Mouse (Mus musculus) heart, embryonic 13.5 days (tissue): ENCODE results near the gene Sorl1. TPM values are rescaled to one million over a fixed set of nuclear protein-coding genes. Genes with fewer than 3 reads are reported as not detected.

ENCODE experiments used
- ATAC-seq: fragments of 200-750 bp; cut with Nextera tagmentation; 2 replicates; pipeline ENCODE4 v1.8.0; 2017; ENCODE audit warnings: moderate TSS enrichment; ENCODE audit not compliant: insufficient number of reproducible peaks, low FRiP score, low TSS enrichment; ENCODE audit errors: extremely low read depth
- H3K27ac ChIP-seq: fragments of 300-500 bp; sonication (generic); replicated peaks from 2 replicates; pipeline ENCODE4 v1.5.1; 2015; ENCODE audit warnings: moderate library complexity, mild to moderate bottlenecking, inconsistent platforms
- H3K27me3 ChIP-seq: fragments of 300-500 bp; sonication (generic); replicated peaks from 2 replicates; pipeline ENCODE4 v1.6.1; 2015; ENCODE audit warnings: mild to moderate bottlenecking, inconsistent platforms
- H3K36me3 ChIP-seq: fragments of 300-500 bp; sonication (generic); 2 replicates; pipeline ENCODE4 v1.6.1; 2015; ENCODE audit warnings: mild to moderate bottlenecking, inconsistent platforms
- H3K4me1 ChIP-seq: fragments of 300-500 bp; sonication (generic); 2 replicates; pipeline ENCODE4 v1.6.1; 2015; ENCODE audit warnings: inconsistent platforms
- H3K4me2 ChIP-seq: fragments of 300-500 bp; sonication (generic); 2 replicates; pipeline ENCODE4 v1.6.1; 2015; ENCODE audit warnings: inconsistent platforms, mild to moderate bottlenecking, moderate library complexity
- H3K4me3 ChIP-seq: fragments of 300-500 bp; sonication (generic); 2 replicates; pipeline ENCODE4 v1.5.1; 2015; ENCODE audit warnings: moderate library complexity, mild to moderate bottlenecking, inconsistent platforms
- H3K9ac ChIP-seq: fragments of 300-500 bp; sonication (generic); 2 replicates; pipeline ENCODE4 v1.6.1; 2015; ENCODE audit warnings: inconsistent platforms, mild to moderate bottlenecking, moderate library complexity
- H3K9me3 ChIP-seq: fragments of 300-500 bp; sonication (generic); 2 replicates; pipeline ENCODE4 v1.6.1; 2016; ENCODE audit warnings: inconsistent platforms
- WGBS: fragments of 180-500 bp; shearing (Covaris S2); methylation state at CpG from one replicate; pipeline ENCODE4 v1.1.7; 2015; ENCODE audit warnings: mixed read lengths; 5-methylcytosine and 5-hydroxymethylcytosine counted together
- polyA plus RNA-seq: library from polyadenylated mRNA; unstranded; fragments of >200 nt; fragmentation: Nextera tagmentation; extraction: Ambion mirVana; gene quantifications from 2 replicates; pipeline ENCODE4 v1.2.1, GENCODE M21; 2015

Gene Sorl1
- polyA plus RNA-seq, 1 experiment from 2014 or later = 3.7 TPM

- no peak for ATAC-seq
- H3K4me3 ChIP-seq = no peak overlapping the region
- H3K4me1 ChIP-seq = no peaks in the 10 kb centered on the region
- H3K9me3 ChIP-seq = peaks cover 7% of the 10 kb centered on the region
- no peak overlapping the region for H3K27ac ChIP-seq
- H3K9ac ChIP-seq = no peak overlapping the region
- WGBS = 79% methylated on average over 4 of the region's 4 CpGs
- no peak overlapping the region for H3K4me2 ChIP-seq
- no peaks in the 10 kb centered on the region for H3K27me3 ChIP-seq
- H3K36me3 ChIP-seq = no peaks in the 10 kb centered on the region
These were observed 23.9 kb upstream of the Sorl1 start for GRCm38 (mm10) chr9:42148036-42148435.

DNA sequence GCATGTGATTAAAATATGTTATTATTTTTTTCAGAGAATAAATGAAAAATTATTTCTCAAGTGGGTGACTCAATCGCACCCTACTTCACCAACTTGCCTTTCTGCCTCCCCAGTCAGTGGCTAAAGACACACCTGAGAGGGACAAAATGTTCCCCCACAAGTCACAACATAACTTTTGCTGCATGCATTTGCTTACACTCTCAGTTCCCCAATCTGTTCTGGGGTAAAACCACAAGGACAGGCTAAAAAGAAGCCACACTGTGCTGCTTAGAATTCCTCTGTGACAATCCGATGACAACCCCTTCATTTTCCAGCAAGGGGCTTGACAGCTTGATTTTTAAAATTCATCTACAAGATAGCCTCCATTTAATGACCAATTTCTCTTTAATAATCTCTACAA is 22.4 kb upstream of the Sorl1 start:
- Histone ChIP-seq H3K9me3 (peaks cover 7% of the 10 kb centered on the region), H3K4me3 (no peak overlapping the region), H3K4me1 (no peaks in the 10 kb centered on the region), H3K27ac (no peak overlapping the region), H3K36me3 (no peaks in the 10 kb centered on the region), H3K27me3 (no peaks in the 10 kb centered on the region), H3K4me2 (no peak overlapping the region), H3K9ac (no peak overlapping the region)
- 82% methylated on average over 2 of the region's 2 CpGs for WGBS
- ATAC-seq = no peak

DNA sequence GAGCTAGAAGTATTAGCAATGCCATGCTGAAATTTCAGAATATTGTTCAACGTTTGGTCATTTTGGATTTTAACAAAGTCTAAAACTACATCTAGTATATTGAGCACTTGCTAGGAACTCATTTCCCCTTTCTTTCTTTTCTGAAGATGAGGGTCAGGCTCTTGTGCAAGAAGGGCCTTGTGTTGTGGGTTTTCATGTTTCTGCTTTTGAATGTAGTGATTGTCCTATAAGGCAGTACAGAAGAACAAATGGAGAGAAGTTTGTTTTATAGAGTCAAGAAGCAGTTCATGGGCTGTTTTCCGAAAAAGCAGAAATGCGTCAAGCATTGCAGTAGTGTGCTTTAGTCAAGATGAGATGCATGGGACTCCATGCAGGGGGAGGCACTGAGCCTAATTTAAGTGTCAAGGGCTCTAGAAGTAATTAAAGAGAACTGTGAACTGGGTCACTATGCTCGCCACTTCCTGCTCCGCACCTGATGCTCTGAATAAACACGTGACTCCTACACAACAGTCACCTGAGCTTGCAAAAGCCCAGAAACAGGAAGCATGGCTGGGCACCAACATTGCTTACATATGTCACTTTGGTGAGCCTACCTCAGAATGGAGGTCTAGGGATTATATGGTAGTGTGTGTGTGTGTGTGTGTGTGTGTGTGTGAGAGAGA is 17.6 kb upstream of the Sorl1 start:
- H3K9ac ChIP-seq = no peak overlapping the region
- no peaks in the 10 kb centered on the region for H3K36me3 ChIP-seq
- H3K4me1 ChIP-seq = no peaks in the 10 kb centered on the region
- no peak for ATAC-seq
- H3K4me2 ChIP-seq = no peak overlapping the region
- WGBS = 72% methylated on average over 6 of the region's 6 CpGs
- no peaks in the 10 kb centered on the region for H3K27me3 ChIP-seq
- H3K4me3 ChIP-seq = no peak overlapping the region
- peaks cover 7% of the 10 kb centered on the region for H3K9me3 ChIP-seq
- H3K27ac ChIP-seq = no peak overlapping the region

- H3K9me3 ChIP-seq = no peaks in the 10 kb centered on the region
- H3K27ac ChIP-seq = no peak overlapping the region
- 67% methylated on average over 4 of the region's 4 CpGs for WGBS
- H3K27me3 ChIP-seq = no peaks in the 10 kb centered on the region
- no peak overlapping the region for H3K9ac ChIP-seq
- H3K36me3 ChIP-seq = no peaks in the 10 kb centered on the region
- no peaks in the 10 kb centered on the region for H3K4me1 ChIP-seq
- no peak overlapping the region for H3K4me3 ChIP-seq
- no peak for ATAC-seq
- H3K4me2 ChIP-seq = no peak overlapping the region
These were observed 14.3 kb upstream of the Sorl1 start for GRCm38 (mm10) chr9:42138248-42138858.

GRCm38 (mm10) chr9:42137578-42137977 is 13.5 kb upstream of the Sorl1 start:
- H3K4me3 ChIP-seq = no peak overlapping the region
- no peak for ATAC-seq
- 63% methylated on average over 5 of the region's 5 CpGs for whole genome bisulfite sequencing
- H3K36me3 ChIP-seq = no peaks in the 10 kb centered on the region
- no peaks in the 10 kb centered on the region for H3K4me1 ChIP-seq
- H3K4me2 ChIP-seq = no peak overlapping the region
- H3K9me3 ChIP-seq = no peaks in the 10 kb centered on the region
- H3K27ac ChIP-seq = no peak overlapping the region
- H3K27me3 ChIP-seq = no peaks in the 10 kb centered on the region
- no peak overlapping the region for H3K9ac ChIP-seq

DNA sequence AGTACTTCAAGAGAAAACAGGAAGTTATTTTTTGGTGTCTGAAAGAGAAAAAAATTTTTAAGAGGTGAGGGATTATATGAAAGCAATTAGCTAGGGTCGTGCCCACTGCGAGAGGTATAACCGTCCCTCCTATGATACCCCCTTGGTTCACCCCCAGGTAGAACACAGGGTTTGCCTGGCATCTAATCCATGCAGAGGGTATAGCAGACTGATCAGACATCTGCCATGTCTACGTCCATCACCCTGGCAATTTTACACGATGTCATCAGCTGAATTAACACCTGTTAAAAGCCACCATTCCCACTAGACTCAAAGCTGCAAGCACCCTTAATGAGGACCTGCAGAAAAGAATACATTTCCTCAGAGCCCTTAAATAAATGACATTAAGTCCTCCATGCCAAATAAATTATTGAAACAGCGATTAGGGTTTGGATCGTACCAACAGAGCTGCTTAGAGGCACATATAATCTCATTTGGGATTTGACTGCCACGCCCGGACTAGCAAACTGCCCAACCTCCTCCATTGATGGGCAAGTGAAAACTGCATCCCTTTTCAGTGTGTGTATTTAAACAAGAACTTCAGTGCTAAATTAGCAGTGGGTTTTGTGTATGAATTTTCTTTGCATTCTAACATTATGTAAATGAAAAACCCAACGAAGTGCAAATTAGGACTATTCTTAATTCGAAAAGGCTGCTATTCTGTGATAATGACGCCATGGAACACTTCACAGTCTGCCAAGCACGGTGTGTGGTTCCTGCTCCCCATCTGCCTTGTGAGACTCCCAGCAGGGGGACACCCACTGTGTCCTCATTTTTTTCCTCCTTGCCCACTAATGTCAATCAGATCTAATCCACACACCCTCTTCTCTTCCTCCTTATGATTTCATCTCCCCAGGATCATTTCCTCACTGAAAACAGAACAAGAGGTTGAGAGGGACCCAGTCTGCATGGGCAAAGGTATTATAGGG is 7.0 kb upstream of the Sorl1 start:
- no peak for ATAC-seq
- H3K4me3 ChIP-seq = no peak overlapping the region
- WGBS = 74% methylated on average over 13 of the region's 13 CpGs
- H3K9ac ChIP-seq = no peak overlapping the region
- no peaks in the 10 kb centered on the region for H3K9me3 ChIP-seq
- no peaks in the 10 kb centered on the region for H3K36me3 ChIP-seq
- H3K27ac ChIP-seq = no peak overlapping the region
- no peaks in the 10 kb centered on the region for H3K4me1 ChIP-seq
- H3K4me2 ChIP-seq = no peak overlapping the region
- H3K27me3 ChIP-seq = peaks cover 6% of the 10 kb centered on the region

DNA sequence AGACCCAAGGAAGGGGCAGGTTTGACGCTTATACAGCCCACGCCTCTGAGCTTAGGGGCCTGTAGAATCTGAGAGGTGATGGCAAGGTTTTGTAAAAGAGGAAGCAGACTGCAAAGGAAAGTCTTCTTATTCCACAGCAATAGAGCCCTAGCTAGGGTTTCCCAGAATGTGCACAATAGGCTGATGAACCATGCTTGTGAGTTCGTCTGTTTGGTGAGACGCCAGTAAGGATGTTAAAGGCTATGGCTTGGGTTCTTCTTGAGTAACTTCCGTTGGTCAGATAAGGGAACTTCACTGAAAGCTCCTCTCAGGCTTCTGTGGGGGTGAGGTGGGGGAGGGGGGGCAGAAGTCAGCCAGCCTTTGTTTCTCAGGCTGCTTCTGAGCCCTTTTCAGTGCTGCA is 3.9 kb upstream of the Sorl1 start:
- no peaks in the 10 kb centered on the region for H3K36me3 ChIP-seq
- no peak overlapping the region for H3K4me2 ChIP-seq
- no peak overlapping the region for H3K27ac ChIP-seq
- peaks cover 17% of the 10 kb centered on the region for H3K27me3 ChIP-seq
- H3K4me1 ChIP-seq = peaks cover 7% of the 10 kb centered on the region; the same call in 1 of the 2 replicates
- no peak overlapping the region for H3K9ac ChIP-seq
- ATAC-seq = no peak
- WGBS = 63% methylated on average over 5 of the region's 5 CpGs
- H3K9me3 ChIP-seq = no peaks in the 10 kb centered on the region
- H3K4me3 ChIP-seq = no peak overlapping the region

DNA sequence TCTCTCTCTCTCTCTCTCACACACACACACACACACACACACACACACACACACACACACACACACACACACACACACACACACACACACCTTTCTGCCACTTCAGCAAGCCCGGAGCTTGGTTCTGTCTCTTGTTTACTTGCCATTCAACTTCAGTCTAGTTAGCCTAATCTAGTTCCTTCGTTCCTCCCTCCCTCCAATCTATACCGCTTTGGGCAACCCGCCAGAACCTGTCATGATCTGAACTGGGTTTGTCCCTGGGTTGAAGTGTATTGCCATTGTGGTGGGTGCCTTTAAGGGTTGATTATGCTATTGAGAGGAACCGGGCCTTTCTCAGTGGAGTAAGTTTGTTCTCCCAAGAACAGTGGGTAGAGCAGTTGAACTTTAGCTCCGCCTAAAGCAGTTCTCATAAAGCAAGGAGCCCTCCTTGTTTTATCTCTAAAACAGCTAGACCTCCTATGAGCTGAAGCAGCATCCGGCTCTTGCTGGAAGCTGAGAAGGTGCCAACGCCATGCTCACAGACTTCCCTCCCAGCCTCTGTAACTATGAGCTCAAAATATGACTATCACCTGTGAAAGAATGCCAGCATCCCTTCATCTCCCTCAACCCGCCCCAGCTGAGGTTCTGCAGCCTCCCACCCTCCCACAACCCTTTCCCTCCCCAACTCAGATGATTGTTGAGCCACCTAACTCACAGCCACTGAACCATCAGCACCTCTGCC is 1.3 kb upstream of the Sorl1 start:
- H3K4me2 ChIP-seq = no peak overlapping the region
- H3K9ac ChIP-seq = no peak overlapping the region
- no peak overlapping the region for H3K4me3 ChIP-seq
- H3K27ac ChIP-seq = no peak overlapping the region
- no peaks in the 10 kb centered on the region for H3K36me3 ChIP-seq
- peaks cover 32% of the 10 kb centered on the region for H3K27me3 ChIP-seq
- WGBS = 67% methylated on average over 9 of the region's 9 CpGs
- no peaks in the 10 kb centered on the region for H3K9me3 ChIP-seq
- no peak for ATAC-seq
- peaks cover 10% of the 10 kb centered on the region; the same call in 1 of the 2 replicates for H3K4me1 ChIP-seq

DNA sequence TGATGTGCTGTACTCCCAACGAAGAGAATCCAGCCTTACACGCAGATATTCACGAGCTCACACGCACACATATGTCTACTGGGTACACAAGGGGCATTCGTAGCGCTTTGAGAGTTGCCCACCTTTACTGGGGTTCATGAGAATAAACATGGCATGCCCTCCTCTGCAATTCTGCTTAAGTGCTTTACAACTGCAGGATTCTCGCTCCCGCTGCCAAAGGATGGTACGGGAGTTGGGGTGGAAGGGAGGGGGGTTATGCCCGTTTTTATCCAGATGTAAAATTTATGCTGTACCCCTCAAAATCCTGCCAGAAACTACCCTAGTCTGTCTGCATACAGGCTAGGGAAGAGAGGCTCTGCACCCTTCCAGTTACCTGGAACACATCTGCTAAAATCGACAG is 893 bp downstream of the Sorl1 start:
- peaks cover 32% of the 10 kb centered on the region for H3K27me3 ChIP-seq
- peak overlapping the region; percentile 88 for H3K9ac ChIP-seq
- no peaks in the 10 kb centered on the region for H3K36me3 ChIP-seq
- WGBS = 28% methylated on average over 11 of the region's 11 CpGs
- peak overlapping the region; percentile 69 for H3K4me3 ChIP-seq
- no peak overlapping the region for H3K27ac ChIP-seq
- peak overlapping the region; percentile 82 for H3K4me2 ChIP-seq
- ATAC-seq = no peak
- peaks cover 10% of the 10 kb centered on the region; the same call in 1 of the 2 replicates for H3K4me1 ChIP-seq
- no peaks in the 10 kb centered on the region for H3K9me3 ChIP-seq

GRCm38 (mm10) chr9:42122441-42122840 is 1.7 kb downstream of the Sorl1 start:
- no peak overlapping the region for H3K4me2 ChIP-seq
- peaks cover 10% of the 10 kb centered on the region; the same call in 1 of the 2 replicates for H3K4me1 ChIP-seq
- no peaks in the 10 kb centered on the region for H3K9me3 ChIP-seq
- no peak for ATAC-seq
- no peak overlapping the region for H3K27ac ChIP-seq
- peaks cover 32% of the 10 kb centered on the region for H3K27me3 ChIP-seq
- no peak overlapping the region for H3K4me3 ChIP-seq
- H3K36me3 ChIP-seq = no peaks in the 10 kb centered on the region
- H3K9ac ChIP-seq = no peak overlapping the region
- 79% methylated on average over 6 of the region's 6 CpGs for WGBS
